Mouse (Mus musculus): ENCODE measurements around the gene Lamb3.
A peak's percentile ranks its signal among the peaks of the same experiment; 100 is the strongest.

The Lamb3 gene

GRCm38 (mm10) chr1:193316358-193316750 is 108.9 kb downstream of the Lamb3 start:
- DNase-seq (ENCODE audit: low spot score) = no peak

- peak; percentile 47 for DNase-seq (ENCODE audit: low spot score)
These were observed 109.7 kb downstream of the Lamb3 start for GRCm38 (mm10) chr1:193317159-193317559.

- DNase-seq (ENCODE audit: low spot score) = no peak
These were observed 112.2 kb downstream of the Lamb3 start for GRCm38 (mm10) chr1:193319721-193320120.

GRCm38 (mm10) chr1:193320398-193320797 is 112.9 kb downstream of the Lamb3 start:
- no peak for DNase-seq (ENCODE audit: low spot score)

- DNase-seq (ENCODE audit: low spot score) = no peak
These were observed 116.2 kb downstream of the Lamb3 start for GRCm38 (mm10) chr1:193323686-193324085.

- no peak for DNase-seq (ENCODE audit: low spot score)
These were observed 116.7 kb downstream of the Lamb3 start for GRCm38 (mm10) chr1:193324224-193324623.

- DNase-seq (ENCODE audit: low spot score) = no peak
These were observed 118.4 kb downstream of the Lamb3 start for GRCm38 (mm10) chr1:193325891-193326290.

- DNase-seq (ENCODE audit: low spot score) = no peak
These were observed 119.1 kb downstream of the Lamb3 start for GRCm38 (mm10) chr1:193326456-193327145.

- DNase-seq (ENCODE audit: low spot score) = no peak
These were observed 119.7 kb downstream of the Lamb3 start for GRCm38 (mm10) chr1:193327216-193327615.

GRCm38 (mm10) chr1:193327686-193328085 is 120.2 kb downstream of the Lamb3 start:
- no peak for DNase-seq (ENCODE audit: low spot score)

GRCm38 (mm10) chr1:193329557-193329956 is 122.1 kb downstream of the Lamb3 start:
- DNase-seq (ENCODE audit: low spot score) = no peak

- peak; percentile 61 for DNase-seq (ENCODE audit: low spot score)
These were observed 122.7 kb downstream of the Lamb3 start for GRCm38 (mm10) chr1:193330172-193330571.

- DNase-seq (ENCODE audit: low spot score) = no peak
These were observed 123.1 kb downstream of the Lamb3 start for GRCm38 (mm10) chr1:193330626-193331025.

GRCm38 (mm10) chr1:193332018-193332417 is 124.5 kb downstream of the Lamb3 start:
- no peak for DNase-seq (ENCODE audit: low spot score)

- DNase-seq (ENCODE audit: low spot score) = no peak
These were observed 125.2 kb downstream of the Lamb3 start for GRCm38 (mm10) chr1:193332671-193333070.

GRCm38 (mm10) chr1:193333776-193334175 is 126.3 kb downstream of the Lamb3 start:
- no peak for DNase-seq (ENCODE audit: low spot score)

GRCm38 (mm10) chr1:193334546-193334945 is 127.0 kb downstream of the Lamb3 start:
- no peak for DNase-seq (ENCODE audit: low spot score)

- DNase-seq (ENCODE audit: low spot score) = no peak
These were observed 128.9 kb downstream of the Lamb3 start for GRCm38 (mm10) chr1:193336122-193337017.

- no peak for DNase-seq (ENCODE audit: low spot score)
These were observed 129.5 kb downstream of the Lamb3 start for GRCm38 (mm10) chr1:193337018-193337321.

GRCm38 (mm10) chr1:193337787-193338310 is 130.3 kb downstream of the Lamb3 start:
- DNase-seq (ENCODE audit: low spot score) = no peak

- DNase-seq (ENCODE audit: low spot score) = no peak
These were observed 131.0 kb downstream of the Lamb3 start for GRCm38 (mm10) chr1:193338363-193338995.

GRCm38 (mm10) chr1:193342198-193342946 is 134.9 kb downstream of the Lamb3 start:
- DNase-seq (ENCODE audit: low spot score) = no peak
